25 mouse cellular contexts compared by ENCODE assay signal in the genomic region with DNA sequence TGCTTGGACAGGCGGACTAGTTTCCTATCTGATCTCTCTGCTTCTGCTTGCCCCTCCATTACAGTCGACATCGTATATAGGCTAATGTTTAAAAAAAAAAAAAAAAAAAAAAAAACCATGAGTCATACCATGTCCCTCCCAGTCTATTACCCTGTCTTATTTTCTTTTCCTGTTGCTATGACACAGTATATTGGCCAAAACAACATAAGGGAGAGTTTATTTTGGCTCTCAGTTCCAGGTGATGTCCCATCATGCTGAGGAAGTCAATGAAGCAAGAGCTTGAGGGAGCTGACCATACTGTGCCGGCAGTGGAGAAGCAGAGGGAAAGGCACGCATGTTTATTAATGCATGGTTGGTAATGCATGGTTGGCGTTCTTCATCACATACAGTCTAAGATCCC.
A peak's percentile ranks its signal among the peaks of the same experiment; 100 is the strongest.
DNase-seq lines count a peak whose midpoint lies in the region; ATAC-seq and TF ChIP-seq lines count a peak whose summit lies in the region.
"Had no signal": no experiment of that assay in that cellular context is flagged by ENCODE, and none has a peak within 500 bp of the region (broad histone marks: within the 10 kb centered on the region; RNA-seq: fewer than 3 reads in every experiment).

No protein-coding gene starts in this region.

- H3K9me3 ChIP-seq in midbrain, embryonic 11.5 days (ENCODE audit: control insufficient read depth, low read length) = peaks cover 7% of the 10 kb centered on the region; the same call in 1 of the 2 replicates
- peaks cover 4% of the 10 kb centered on the region; the same call in 1 of the 2 replicates for H3K9me3 ChIP-seq in midbrain, postnatal 0 days (ENCODE audit: low read length)
- H3K9me3 ChIP-seq: embryonic facial prominence, embryonic 15.5 days had no signal

- no peak overlapping the region for H3K4me2 ChIP-seq in midbrain, embryonic 11.5 days
- H3K4me2 ChIP-seq in midbrain, postnatal 0 days (ENCODE audit: low read depth, low read length, poor library complexity, severe bottlenecking) = no peak overlapping the region
- H3K4me2 ChIP-seq: embryonic facial prominence, embryonic 12.5 days; embryonic facial prominence, embryonic 15.5 days; heart, embryonic 12.5 days; heart, embryonic 15.5 days; hindbrain, embryonic 14.5 days had no signal

- H3K9ac ChIP-seq in midbrain, embryonic 11.5 days (ENCODE audit: low read length) = no peak overlapping the region
- no peak overlapping the region for H3K9ac ChIP-seq in midbrain, postnatal 0 days (replicated peaks; ENCODE audit: low read length, poor library complexity, severe bottlenecking)
- H3K9ac ChIP-seq: embryonic facial prominence, embryonic 12.5 days; embryonic facial prominence, embryonic 15.5 days; heart, embryonic 12.5 days; heart, embryonic 15.5 days; hindbrain, embryonic 14.5 days had no signal

- H3K4me1 ChIP-seq in midbrain, embryonic 11.5 days (ENCODE audit: control insufficient read depth, insufficient read depth, low read length) = no peaks in the 10 kb centered on the region
- no peaks in the 10 kb centered on the region for H3K4me1 ChIP-seq in midbrain, postnatal 0 days (ENCODE audit: insufficient read depth, low read length)

- H3K27me3 ChIP-seq in midbrain, embryonic 11.5 days (ENCODE audit: control insufficient read depth, insufficient read depth, low read length) = no peaks in the 10 kb centered on the region
- H3K27me3 ChIP-seq in midbrain, postnatal 0 days (ENCODE audit: insufficient read depth, low read length) = no peaks in the 10 kb centered on the region
- H3K27me3 ChIP-seq: embryonic facial prominence, embryonic 12.5 days; embryonic facial prominence, embryonic 15.5 days; heart, embryonic 12.5 days; heart, embryonic 15.5 days had no signal

- no peak for ATAC-seq in midbrain, embryonic 11.5 days (ENCODE audit: low FRiP score)
- no peak for ATAC-seq in midbrain, postnatal 0 days (ENCODE audit: low FRiP score)
- no peak for ATAC-seq in megakaryocyte-erythroid progenitor cell, adult 5-6 weeks (replicated peaks; ENCODE audit: low FRiP score, low TSS enrichment, poor library complexity, severe bottlenecking)
- ATAC-seq: forebrain, embryonic 14.5 days; hindbrain, postnatal 0 days; intestine, postnatal 0 days had no signal

- H3K36me3 ChIP-seq in midbrain, embryonic 11.5 days (ENCODE audit: control insufficient read depth, insufficient read depth, low read length) = no peaks in the 10 kb centered on the region
- no peaks in the 10 kb centered on the region for H3K36me3 ChIP-seq in midbrain, postnatal 0 days (ENCODE audit: insufficient read depth, low read length)
- H3K36me3 ChIP-seq: embryonic facial prominence, embryonic 12.5 days; embryonic facial prominence, embryonic 15.5 days; heart, embryonic 12.5 days; heart, embryonic 15.5 days had no signal

- no peak overlapping the region for H3K4me3 ChIP-seq in midbrain, embryonic 11.5 days (ENCODE audit: low read depth, low read length)
- H3K4me3 ChIP-seq in midbrain, postnatal 0 days (ENCODE audit: low read depth, low read length) = no peak overlapping the region
- H3K4me3 ChIP-seq: embryonic facial prominence, embryonic 12.5 days; embryonic facial prominence, embryonic 15.5 days; heart, embryonic 12.5 days; heart, embryonic 15.5 days had no signal

- DNase-seq in midbrain, embryonic 11.5 days (ENCODE audit: low spot score, missing footprints) = peak; percentile 12
- no peak for DNase-seq in midbrain, postnatal 0 days (ENCODE audit: low spot score)
- DNase-seq in MN1 (ENCODE audit: low spot score) (peak; percentile 25), adipocyte (ENCODE audit: low spot score) (peak; percentile 35)
- DNase-seq in lung, postnatal 25 days (ENCODE audit: low spot score) = no peak
- no peak for DNase-seq in right cerebral cortex, adult 2 months (ENCODE audit: low spot score in 2 of 2)
- DNase-seq: adrenal gland, adult 2 months; adrenal gland, postnatal 14 days; cerebellum, adult 11 months; cerebellum, adult 2 months; cerebellum, adult 9-11 months; cerebellum, postnatal 25 days; gastrocnemius, postnatal 25 days; heart, adult 18-20 months; heart, postnatal 14 days; heart, postnatal 4 days had no signal

- TF ChIP-seq CTCF in midbrain, postnatal 0 days (IDR thresholded peaks at IDR 0.05) = no peak

- H3K27ac ChIP-seq in midbrain, embryonic 11.5 days (ENCODE audit: low read depth, low read length) = no peak overlapping the region
- no peak overlapping the region for H3K27ac ChIP-seq in midbrain, postnatal 0 days (ENCODE audit: low read depth, low read length)
- H3K27ac ChIP-seq: embryonic facial prominence, embryonic 12.5 days; embryonic facial prominence, embryonic 15.5 days; heart, embryonic 15.5 days; hindbrain, embryonic 14.5 days; hindbrain, postnatal 0 days had no signal

- WGBS in midbrain, embryonic 11.5 days = 93% methylated on average over 6 of the region's 6 CpGs
- 95% methylated on average over 6 of the region's 6 CpGs for WGBS in midbrain, postnatal 0 days

Comparison
In these comparisons a context has a peak if more than half of its experiments do, and no peak if none do; other contexts are left out.
1. DNase-seq: peak in midbrain, embryonic 11.5 days (single experiment), MN1 (single experiment) and adipocyte (single experiment); none in midbrain, postnatal 0 days (single experiment), lung, postnatal 25 days (single experiment) and right cerebral cortex, adult 2 months (0 of 2).